Mouse (Mus musculus) hematopoietic multipotent progenitor cell, adult 10-12 weeks (in vitro differentiated cells): ENCODE data around the gene Cntnap4. TPM values are rescaled to one million over a fixed set of nuclear protein-coding genes. Genes with fewer than 3 reads are reported as not detected.

Source experiments
- polyA plus RNA-seq: library from polyadenylated mRNA; stranded (reverse); fragments of >175 nt; gene quantifications from 2 replicates; pipeline ENCODE4 v1.2.3, GENCODE M21; 2012; ENCODE audit warnings: low replicate concordance

Cntnap4 gene
- polyA plus RNA-seq: not detected in 2 replicates

DNA sequence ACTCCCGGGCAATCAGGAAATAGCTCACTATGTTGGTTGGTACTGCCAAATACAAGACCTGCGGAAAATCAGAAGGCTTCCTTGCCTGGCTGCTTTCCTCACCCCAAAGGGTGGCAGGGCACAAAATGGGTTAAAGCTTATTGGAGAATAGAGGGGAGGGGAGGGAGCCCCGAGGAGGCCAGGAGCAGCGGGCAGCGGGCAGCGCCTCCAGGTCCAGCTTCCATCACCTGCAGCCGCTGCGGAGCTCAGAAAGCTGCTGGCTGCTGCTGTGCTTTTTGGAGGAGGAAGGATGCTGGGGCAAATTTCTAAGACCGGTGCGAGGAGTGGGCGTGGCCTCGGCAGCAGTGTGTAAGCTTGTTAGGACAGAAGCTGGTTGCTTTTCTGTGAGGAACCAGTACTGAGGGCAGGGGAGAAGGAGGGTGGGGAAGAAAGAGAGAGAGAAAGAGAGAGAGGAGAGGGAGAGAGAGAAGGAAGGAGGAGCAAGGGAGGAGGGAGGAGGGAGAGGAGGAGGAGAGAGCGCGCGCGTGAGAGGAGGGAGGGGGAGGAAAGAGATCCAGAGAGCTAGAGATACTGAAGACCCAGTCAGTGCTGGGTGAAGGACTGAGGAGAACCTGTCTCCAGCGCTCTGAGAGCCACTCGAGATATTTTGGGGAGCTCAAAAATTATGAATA is at the start of gene Cntnap4:
Cntnap4 (plus strand) TSS at position 573 of the 671 bp plus-strand sequence.

